Mouse (Mus musculus) kidney, postnatal 14 days (tissue): ENCODE data around the gene Kcnmb3.

Experiments used
- DNase-seq: peaks from one replicate; pipeline ENCODE4 v3.0.0; 2022; ENCODE audit warnings: mixed read lengths

Kcnmb3 gene

GRCm38 (mm10) chr3:32492097-32493090, at the start of gene Kcnmb3:
Gene Kcnmb3 (minus strand): TSS chr3:32492231.
- DNase-seq, result no peak

- no peak for DNase-seq
Observed at GRCm38 (mm10) chr3:32538091-32538490, 46.1 kb upstream of the Kcnmb3 start.

- DNase-seq, result peak; percentile 87
Observed at GRCm38 (mm10) chr3:32537556-32537955, 45.5 kb upstream of the Kcnmb3 start.

GRCm38 (mm10) chr3:32535692-32536091, 43.7 kb upstream of the Kcnmb3 start:
- DNase-seq, result no peak

- no peak for DNase-seq
Observed at GRCm38 (mm10) chr3:32530041-32530440, 38.0 kb upstream of the Kcnmb3 start.

GRCm38 (mm10) chr3:32529303-32529898, 37.4 kb upstream of the Kcnmb3 start, which contains the start of gene Mfn1:
Gene Mfn1 (plus strand): TSS chr3:32529465.
- peak; percentile 97 for DNase-seq

- no peak for DNase-seq
Observed at GRCm38 (mm10) chr3:32527181-32527580, 35.1 kb upstream of the Kcnmb3 start.

GRCm38 (mm10) chr3:32513528-32513927, 21.5 kb upstream of the Kcnmb3 start:
- DNase-seq, result no peak

- DNase-seq, result no peak
Observed at GRCm38 (mm10) chr3:32512686-32513284, 20.8 kb upstream of the Kcnmb3 start.

GRCm38 (mm10) chr3:32511191-32511550, 19.1 kb upstream of the Kcnmb3 start:
- peak; percentile 34 for DNase-seq

GRCm38 (mm10) chr3:32510375-32511190, 18.6 kb upstream of the Kcnmb3 start:
- peak; percentile 97 for DNase-seq

GRCm38 (mm10) chr3:32509496-32510374, 17.7 kb upstream of the Kcnmb3 start, which contains the start of gene Zfp639:
Gene Zfp639 (plus strand): TSS chr3:32510259.
- no peak for DNase-seq

- peak; percentile 75 for DNase-seq
Observed at GRCm38 (mm10) chr3:32508666-32509324, 16.8 kb upstream of the Kcnmb3 start.

GRCm38 (mm10) chr3:32506366-32507225, 14.6 kb upstream of the Kcnmb3 start:
- no peak for DNase-seq

- DNase-seq, result no peak
Observed at GRCm38 (mm10) chr3:32505841-32506240, 13.8 kb upstream of the Kcnmb3 start.

GRCm38 (mm10) chr3:32500346-32500745, 8.3 kb upstream of the Kcnmb3 start:
- DNase-seq, result no peak

- DNase-seq, result no peak
Observed at GRCm38 (mm10) chr3:32496711-32497070, 4.7 kb upstream of the Kcnmb3 start.

GRCm38 (mm10) chr3:32495856-32496710, 4.1 kb upstream of the Kcnmb3 start:
- no peak for DNase-seq
